Mouse (Mus musculus) bone marrow, adult 2 months (tissue): ENCODE results near the gene Mxd1. TPM values are rescaled to one million over a fixed set of nuclear protein-coding genes. Genes with fewer than 3 reads are reported as not detected.

Experiments
- H3K27ac ChIP-seq: fragments of 200-500 bp; 2 replicates; pipeline ENCODE4 v1.5.1; 2012; ENCODE audit warnings: low read depth, mild to moderate bottlenecking, control low read depth, inconsistent platforms, low read length; ENCODE audit not compliant: control insufficient read depth, poor library complexity, insufficient read depth
- H3K4me1 ChIP-seq: fragments of 200-500 bp; 2 replicates; pipeline ENCODE4 v1.6.1; 2011; ENCODE audit warnings: low read length; ENCODE audit not compliant: control insufficient read depth, insufficient read depth
- H3K4me3 ChIP-seq: fragments of 200-500 bp; replicated peaks from 2 replicates; pipeline ENCODE3; 2011; ENCODE audit warnings: mild to moderate bottlenecking, low read depth, low read length, control low read depth; ENCODE audit not compliant: control insufficient read depth
- CTCF ChIP-seq: fragments of 200-500 bp; IDR thresholded peaks from 2 replicates; pipeline ENCODE4 v1.5.1; 2011; ENCODE audit warnings: low read length, control low read depth; ENCODE audit not compliant: control insufficient read depth, insufficient read depth
- POLR2A ChIP-seq: fragments of 200-500 bp; IDR thresholded peaks from 2 replicates; pipeline ENCODE4 v1.6.1; 2011; ENCODE audit warnings: low read depth, mild to moderate bottlenecking, control low read depth, low read length, borderline replicate concordance; ENCODE audit not compliant: control insufficient read depth
- WGBS: fragments of 180-500 bp; shearing (Covaris S2); methylation state at CpG from one replicate; pipeline ENCODE4 v1.1.7; 2018; 5-methylcytosine and 5-hydroxymethylcytosine counted together
- polyA plus RNA-seq: library from polyadenylated mRNA; stranded (reverse); fragments of >200 nt; gene quantifications from 2 replicates; pipeline ENCODE4 v1.2.4, GENCODE M21; 2011; ENCODE audit warnings: low replicate concordance; ENCODE audit not compliant: missing spikeins, insufficient read depth, insufficient read length

Gene Mxd1
- polyA plus RNA-seq, 1 experiment: 56.2 TPM

DNA sequence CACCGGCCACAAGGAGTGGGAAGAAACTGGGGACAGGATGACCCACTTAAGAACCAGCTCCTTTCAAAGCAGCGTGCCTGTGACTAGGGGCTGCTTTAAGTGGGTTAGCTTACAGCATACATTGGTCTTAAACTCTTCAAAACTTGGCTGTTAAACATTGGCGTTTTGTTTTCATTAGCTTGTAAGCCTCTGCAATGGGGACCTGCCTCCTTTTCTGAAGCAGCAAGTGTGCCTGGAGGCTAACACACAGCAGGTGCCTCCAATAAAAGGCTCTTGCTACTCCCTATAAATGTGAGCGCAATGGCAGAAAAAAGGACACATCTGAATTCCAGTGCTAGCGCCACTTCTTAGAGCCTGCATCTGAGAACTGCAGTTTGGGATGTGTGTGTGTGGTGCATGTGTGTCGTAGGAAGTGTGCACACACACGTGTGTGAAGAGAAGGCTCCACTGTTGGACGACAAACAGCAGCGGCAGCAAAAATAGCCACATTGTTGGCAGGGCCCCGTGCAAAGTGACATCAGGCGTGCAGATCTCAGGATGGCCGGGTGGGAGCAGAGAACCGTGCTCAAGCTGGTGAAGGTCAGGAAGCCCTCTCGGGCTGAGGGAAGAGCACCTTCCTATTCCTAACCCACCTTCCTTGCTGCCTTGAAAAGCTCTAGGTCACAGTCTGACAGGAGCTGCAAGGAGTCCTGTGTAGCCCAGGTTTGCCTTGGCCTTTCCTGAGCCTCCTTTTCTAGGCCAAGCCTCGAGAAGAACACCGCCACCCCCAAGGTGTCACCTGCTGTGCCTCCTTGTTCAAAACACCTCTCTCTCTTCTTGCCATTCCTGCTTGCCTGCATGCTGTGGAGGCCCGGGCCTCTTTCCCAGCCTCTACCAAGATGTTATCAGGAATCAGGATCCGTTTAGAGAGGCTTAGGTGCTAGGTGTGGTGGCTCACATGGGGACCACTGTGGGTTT is 44.6 kb downstream of the Mxd1 start:
- TF ChIP-seq POLR2A: no peak
- no peak for TF ChIP-seq CTCF
- WGBS: 73% methylated on average over 18 of the region's 18 CpGs
- Histone ChIP-seq H3K4me3 (no peak overlapping the region), H3K4me1 (no peaks in the 10 kb centered on the region; the same call in 1 of the 2 replicates), H3K27ac (no peak overlapping the region)

GRCm38 (mm10) chr6:86623201-86623600 is 45.8 kb downstream of the Mxd1 start:
- no peak overlapping the region for H3K4me3 ChIP-seq
- no peak for TF ChIP-seq CTCF
- TF ChIP-seq POLR2A: no peak
- H3K27ac ChIP-seq: no peak overlapping the region
- no peaks in the 10 kb centered on the region; the same call in 1 of the 2 replicates for H3K4me1 ChIP-seq
- WGBS: 83% methylated on average over 4 of the region's 4 CpGs

- TF ChIP-seq CTCF (no peak), POLR2A (no peak)
- WGBS: 42% methylated on average over 4 of the region's 4 CpGs
- H3K4me1 ChIP-seq: peaks cover 7% of the 10 kb centered on the region; the same call in 1 of the 2 replicates
- H3K4me3 ChIP-seq: no peak overlapping the region
- H3K27ac ChIP-seq: peak overlapping the region; percentile 55; the same call in 1 of the 2 replicates
Measured at GRCm38 (mm10) chr6:86615301-86615700, 53.7 kb downstream of the Mxd1 start.

- Histone ChIP-seq H3K4me1 (peaks cover 9% of the 10 kb centered on the region; the same call in 1 of the 2 replicates), H3K4me3 (no peak overlapping the region), H3K27ac (peak overlapping the region; percentile 68)
- WGBS: 69% methylated on average over 5 of the region's 5 CpGs
- no peak for TF ChIP-seq POLR2A
- TF ChIP-seq CTCF: no peak
Measured at GRCm38 (mm10) chr6:86610714-86611113, 58.2 kb downstream of the Mxd1 start.

GRCm38 (mm10) chr6:86609235-86609634 is 59.7 kb downstream of the Mxd1 start:
- peak overlapping the region; percentile 89 for H3K27ac ChIP-seq
- peaks cover 7% of the 10 kb centered on the region; the same call in 1 of the 2 replicates for H3K4me1 ChIP-seq
- TF ChIP-seq CTCF (no peak), POLR2A (no peak)
- 36% methylated on average over 6 of the region's 6 CpGs for WGBS
- H3K4me3 ChIP-seq: peak overlapping the region; percentile 27

GRCm38 (mm10) chr6:86607471-86607870 is 61.5 kb downstream of the Mxd1 start:
- Histone ChIP-seq H3K27ac (peak overlapping the region; percentile 89), H3K4me3 (peak overlapping the region; percentile 31), H3K4me1 (peaks cover 6% of the 10 kb centered on the region; the same call in 1 of the 2 replicates)
- 13% methylated on average over 6 of the region's 6 CpGs for WGBS
- no peak for TF ChIP-seq POLR2A
- no peak for TF ChIP-seq CTCF

- Histone ChIP-seq H3K4me1 (peaks cover 6% of the 10 kb centered on the region; the same call in 1 of the 2 replicates), H3K27ac (peak overlapping the region; percentile 65)
Measured at GRCm38 (mm10) chr6:86606289-86606688, 62.7 kb downstream of the Mxd1 start.

DNA sequence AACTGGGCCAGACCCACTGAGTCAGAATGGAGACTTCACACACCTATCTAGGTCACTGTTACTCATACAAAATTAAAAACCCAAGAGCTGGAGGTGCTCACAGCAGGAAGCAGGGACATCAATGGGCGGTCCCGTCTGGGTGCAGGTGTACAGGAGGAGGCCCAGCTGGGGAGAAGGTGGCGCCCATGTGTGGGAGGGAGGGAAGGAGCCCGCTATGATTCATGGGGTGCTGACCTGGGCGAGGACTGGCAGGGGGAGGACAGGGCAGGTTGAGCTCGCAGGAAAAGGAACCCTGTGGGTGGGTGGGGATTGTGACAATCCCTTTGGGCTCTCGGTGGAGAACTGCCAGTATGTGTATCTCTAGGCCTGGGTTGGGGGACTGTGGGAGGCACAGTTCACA is 63.7 kb downstream of the Mxd1 start:
- no peak overlapping the region for H3K4me3 ChIP-seq
- 54% methylated on average over 7 of the region's 7 CpGs for WGBS
- no peak for TF ChIP-seq CTCF
- TF ChIP-seq POLR2A: no peak
- H3K27ac ChIP-seq: peak overlapping the region; percentile 54
- H3K4me1 ChIP-seq: peaks cover 7% of the 10 kb centered on the region

More at GRCm38 (mm10) chr6:86606289-86606688, 62.7 kb downstream of the Mxd1 start:
- 57% methylated on average over 4 of the region's 4 CpGs for WGBS
- H3K4me3 ChIP-seq: no peak overlapping the region
- TF ChIP-seq CTCF (no peak), POLR2A (no peak)

- Histone ChIP-seq H3K4me3 (no peak overlapping the region), H3K27ac (peak overlapping the region; percentile 90), H3K4me1 (peaks cover 5% of the 10 kb centered on the region)
- WGBS: 4% methylated on average over 6 of the region's 6 CpGs
- TF ChIP-seq CTCF (no peak), POLR2A (0 out of 2 replicates have a peak, but pooled peaks have one; percentile 24)
Measured at GRCm38 (mm10) chr6:86599951-86600414, 69.0 kb downstream of the Mxd1 start.
